Mouse (Mus musculus) R1 (cell line): ENCODE measurements at regions not wholly inside any gene's neighbourhood (a gene's known extent, or its start where the extent isn't known, plus 50 kb on each side); places are given as distances from the start of the nearest gene placed in this dataset.

Experiments used
- DNase-seq: peaks from one replicate; pipeline ENCODE4 v3.0.0-alpha.2; 2018; ENCODE audit warnings: low read depth, low spot score

DNA sequence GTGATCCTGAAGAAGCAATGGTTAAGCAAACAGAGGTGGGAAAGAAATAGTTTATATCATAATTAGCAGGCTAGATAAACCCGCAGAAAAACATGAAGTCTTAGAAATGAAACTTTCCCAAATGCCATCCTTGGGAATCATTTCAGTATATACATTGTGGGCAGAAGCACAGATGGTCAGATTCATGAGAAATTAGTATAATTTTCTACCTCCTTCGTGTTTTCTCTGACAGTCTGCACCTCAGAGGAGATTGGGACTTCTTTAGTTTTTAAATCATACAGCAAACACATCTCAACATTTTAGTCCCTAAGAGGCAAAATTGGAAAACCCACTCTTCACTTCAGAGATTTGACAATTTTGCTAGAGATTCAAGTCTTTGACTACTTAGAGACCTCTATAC lies 786.6 kb upstream of the Celf2 start:
- DNase-seq: no peak

DNA sequence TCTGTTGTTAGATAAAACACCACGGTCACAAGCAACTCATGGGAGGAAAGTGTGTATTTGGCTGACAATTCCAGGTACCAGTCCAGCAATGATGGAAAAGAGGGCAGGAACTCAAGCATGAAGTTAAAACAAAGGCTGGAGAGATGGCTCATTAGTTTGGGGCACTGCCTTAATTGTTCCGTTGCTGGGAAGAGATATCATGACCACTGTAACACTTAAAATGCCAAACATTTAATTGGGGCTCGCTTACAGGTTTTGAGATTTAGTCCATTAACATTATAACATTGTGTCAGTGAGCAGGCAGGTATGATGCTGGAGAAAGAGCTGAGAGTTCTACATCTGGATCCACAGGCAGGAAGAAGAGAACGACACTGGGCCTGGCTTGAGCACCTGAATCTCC lies 782.0 kb upstream of the Celf2 start:
- no peak for DNase-seq

DNA sequence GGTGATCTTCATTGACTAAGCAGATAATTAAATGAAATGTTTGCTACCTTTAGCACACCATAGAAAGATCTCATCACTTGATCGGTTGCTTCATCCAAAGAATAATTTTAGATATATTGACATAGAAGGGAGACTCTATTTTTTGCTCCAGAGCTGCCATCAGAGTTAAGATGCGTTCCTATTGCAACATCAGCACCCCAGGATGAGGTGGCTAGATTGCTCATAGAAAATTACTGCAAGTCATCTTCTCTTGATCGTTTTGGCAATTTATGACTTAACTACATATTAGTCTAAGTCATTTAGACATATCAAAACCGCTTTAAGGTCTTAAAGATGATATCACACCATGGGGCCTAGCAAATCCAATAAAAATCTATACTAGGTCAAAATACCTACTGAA lies 778.0 kb upstream of the Celf2 start:
- no peak for DNase-seq

DNA sequence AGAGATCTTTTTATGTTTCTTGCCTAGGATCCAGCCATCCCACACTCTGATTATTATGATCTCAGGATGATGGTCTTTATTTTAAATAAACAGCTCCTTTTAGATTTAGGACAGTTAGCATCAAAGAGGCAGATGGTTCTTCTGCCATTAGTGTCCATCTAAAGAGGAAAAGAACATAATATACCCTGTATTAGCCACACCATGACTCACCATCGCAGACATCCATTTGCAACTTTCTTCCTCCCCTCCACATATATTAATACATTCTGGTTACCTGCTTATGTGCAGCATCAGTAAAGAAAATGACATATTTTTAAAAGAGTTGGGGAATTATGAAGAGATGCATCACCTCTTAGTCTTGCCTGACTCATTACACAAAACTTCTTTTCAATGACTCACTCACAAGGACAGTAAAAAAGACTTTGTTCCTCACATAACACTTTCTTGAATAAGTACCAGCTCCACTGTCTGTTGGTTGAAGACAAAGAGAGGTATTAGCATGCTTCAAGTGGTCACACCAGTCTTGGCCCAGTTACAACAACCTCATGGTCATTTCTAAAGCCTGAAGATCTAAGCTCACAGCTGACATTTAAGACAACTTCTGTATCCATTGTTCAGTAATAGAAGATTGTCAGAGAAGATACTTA lies 766.9 kb upstream of the Celf2 start:
- no peak for DNase-seq
